16 mouse cellular contexts compared by ENCODE assay signal in genomic region chr1:106024778-106025177, GRCm38 (mm10).
"Had no signal": no experiment of that assay in that cellular context is flagged by ENCODE, and none has a peak within 500 bp of the region (broad histone marks: within the 10 kb centered on the region; RNA-seq: fewer than 3 reads in every experiment).

No protein-coding gene starts in this region.

- H3K4me3 ChIP-seq: neural tube, embryonic 12.5 days; neural tube, embryonic 13.5 days; neural tube, embryonic 15.5 days; stomach, embryonic 15.5 days had no signal

- H3K9ac ChIP-seq: neural tube, embryonic 12.5 days; neural tube, embryonic 13.5 days; neural tube, embryonic 15.5 days; stomach, embryonic 15.5 days had no signal

- H3K27ac ChIP-seq: neural tube, embryonic 12.5 days; neural tube, embryonic 13.5 days; neural tube, embryonic 15.5 days; stomach, embryonic 15.5 days; stomach, postnatal 0 days had no signal

- DNase-seq: retina, postnatal 1 day; right cerebral cortex, adult 18-20 months; right cerebral cortex, postnatal 14 days; right cerebral cortex, postnatal 25 days; right cerebral cortex, postnatal 4 days; spleen, adult 18-20 months; thymus, adult 18-20 months; thymus, postnatal 14 days; thymus, postnatal 25 days; thymus, postnatal 36 days; thymus, postnatal 4 days had no signal

- H3K4me1 ChIP-seq: neural tube, embryonic 12.5 days; neural tube, embryonic 13.5 days; neural tube, embryonic 15.5 days; stomach, embryonic 15.5 days had no signal

- H3K27me3 ChIP-seq: neural tube, embryonic 12.5 days; neural tube, embryonic 13.5 days; neural tube, embryonic 15.5 days; stomach, embryonic 15.5 days had no signal

- H3K9me3 ChIP-seq: neural tube, embryonic 12.5 days; neural tube, embryonic 13.5 days; neural tube, embryonic 15.5 days; stomach, embryonic 15.5 days had no signal
